Mouse (Mus musculus): ENCODE measurements around the gene Sh2d5. TPM values are rescaled to one million over a fixed set of nuclear protein-coding genes. Genes with fewer than 3 reads are reported as not detected.

The Sh2d5 gene
- total RNA-seq, 1 experiment from 2014 or later = 41.4 TPM

GRCm38 (mm10) chr4:138251819-138252218 lies 1.6 kb downstream of the Sh2d5 start:
- peak; percentile 54 to 55 for ATAC-seq (replicated peaks in 1 of 2; ENCODE audit: insufficient read depth in 1 of 2, low FRiP score in 2 of 2, low TSS enrichment in 1 of 2, low read depth in 1 of 2, poor library complexity in 2 of 2, severe bottlenecking in 2 of 2)

- no peak for ATAC-seq (replicated peaks in 1 of 2; ENCODE audit: insufficient read depth in 1 of 2, low FRiP score in 2 of 2, low TSS enrichment in 1 of 2, low read depth in 1 of 2, poor library complexity in 2 of 2, severe bottlenecking in 2 of 2)
Measured at GRCm38 (mm10) chr4:138252231-138252630, 2.0 kb downstream of the Sh2d5 start.

GRCm38 (mm10) chr4:138257116-138257687 lies 7.0 kb downstream of the Sh2d5 start:
- ATAC-seq (replicated peaks in 1 of 2; ENCODE audit: insufficient read depth in 1 of 2, low FRiP score in 2 of 2, low TSS enrichment in 1 of 2, low read depth in 1 of 2, poor library complexity in 2 of 2, severe bottlenecking in 2 of 2) = peak; percentile 74 to 76

GRCm38 (mm10) chr4:138258663-138259062 lies 8.5 kb downstream of the Sh2d5 start:
- ATAC-seq (replicated peaks in 1 of 2; ENCODE audit: insufficient read depth in 1 of 2, low FRiP score in 2 of 2, low TSS enrichment in 1 of 2, low read depth in 1 of 2, poor library complexity in 2 of 2, severe bottlenecking in 2 of 2) = no peak

GRCm38 (mm10) chr4:138259482-138259881 lies 9.3 kb downstream of the Sh2d5 start:
- ATAC-seq (replicated peaks in 1 of 2; ENCODE audit: insufficient read depth in 1 of 2, low FRiP score in 2 of 2, low TSS enrichment in 1 of 2, low read depth in 1 of 2, poor library complexity in 2 of 2, severe bottlenecking in 2 of 2) = peak; percentile 29 to 43

- peak; percentile 23 to 54 for ATAC-seq (replicated peaks in 1 of 2; ENCODE audit: insufficient read depth in 1 of 2, low FRiP score in 2 of 2, low TSS enrichment in 1 of 2, low read depth in 1 of 2, poor library complexity in 2 of 2, severe bottlenecking in 2 of 2)
Measured at GRCm38 (mm10) chr4:138261843-138262681, 11.9 kb downstream of the Sh2d5 start.

- no peak for ATAC-seq (replicated peaks in 1 of 2; ENCODE audit: insufficient read depth in 1 of 2, low FRiP score in 2 of 2, low TSS enrichment in 1 of 2, low read depth in 1 of 2, poor library complexity in 2 of 2, severe bottlenecking in 2 of 2)
Measured at GRCm38 (mm10) chr4:138267869-138268268, 17.7 kb downstream of the Sh2d5 start.

- no peak for ATAC-seq (replicated peaks in 1 of 2; ENCODE audit: insufficient read depth in 1 of 2, low FRiP score in 2 of 2, low TSS enrichment in 1 of 2, low read depth in 1 of 2, poor library complexity in 2 of 2, severe bottlenecking in 2 of 2)
Measured at GRCm38 (mm10) chr4:138272011-138272997, 22.1 kb downstream of the Sh2d5 start.

- no peak for ATAC-seq (replicated peaks in 1 of 2; ENCODE audit: insufficient read depth in 1 of 2, low FRiP score in 2 of 2, low TSS enrichment in 1 of 2, low read depth in 1 of 2, poor library complexity in 2 of 2, severe bottlenecking in 2 of 2)
Measured at GRCm38 (mm10) chr4:138278346-138278745, 28.1 kb downstream of the Sh2d5 start.

- peak; percentile 97 for ATAC-seq (replicated peaks in 1 of 2; ENCODE audit: insufficient read depth in 1 of 2, low FRiP score in 2 of 2, low TSS enrichment in 1 of 2, low read depth in 1 of 2, poor library complexity in 2 of 2, severe bottlenecking in 2 of 2)
Measured at GRCm38 (mm10) chr4:138282834-138283233, 32.6 kb downstream of the Sh2d5 start.

- ATAC-seq (replicated peaks in 1 of 2; ENCODE audit: insufficient read depth in 1 of 2, low FRiP score in 2 of 2, low TSS enrichment in 1 of 2, low read depth in 1 of 2, poor library complexity in 2 of 2, severe bottlenecking in 2 of 2) = no peak
Measured at GRCm38 (mm10) chr4:138286411-138286810, 36.2 kb downstream of the Sh2d5 start.

- ATAC-seq (replicated peaks in 1 of 2; ENCODE audit: insufficient read depth in 1 of 2, low FRiP score in 2 of 2, low TSS enrichment in 1 of 2, low read depth in 1 of 2, poor library complexity in 2 of 2, severe bottlenecking in 2 of 2) = no peak
Measured at GRCm38 (mm10) chr4:138288691-138289090, 38.5 kb downstream of the Sh2d5 start.

- no peak for ATAC-seq (replicated peaks in 1 of 2; ENCODE audit: insufficient read depth in 1 of 2, low FRiP score in 2 of 2, low TSS enrichment in 1 of 2, low read depth in 1 of 2, poor library complexity in 2 of 2, severe bottlenecking in 2 of 2)
Measured at GRCm38 (mm10) chr4:138292028-138292427, 41.8 kb downstream of the Sh2d5 start.

GRCm38 (mm10) chr4:138293261-138293948 lies 43.2 kb downstream of the Sh2d5 start:
- ATAC-seq (replicated peaks in 1 of 2; ENCODE audit: insufficient read depth in 1 of 2, low FRiP score in 2 of 2, low TSS enrichment in 1 of 2, low read depth in 1 of 2, poor library complexity in 2 of 2, severe bottlenecking in 2 of 2) = no peak

GRCm38 (mm10) chr4:138293949-138294550 lies 43.8 kb downstream of the Sh2d5 start:
- ATAC-seq (replicated peaks in 1 of 2; ENCODE audit: insufficient read depth in 1 of 2, low FRiP score in 2 of 2, low TSS enrichment in 1 of 2, low read depth in 1 of 2, poor library complexity in 2 of 2, severe bottlenecking in 2 of 2) = no peak

GRCm38 (mm10) chr4:138301271-138301780 lies 51.1 kb downstream of the Sh2d5 start:
- no peak for ATAC-seq (replicated peaks in 1 of 2; ENCODE audit: insufficient read depth in 1 of 2, low FRiP score in 2 of 2, low TSS enrichment in 1 of 2, low read depth in 1 of 2, poor library complexity in 2 of 2, severe bottlenecking in 2 of 2)

GRCm38 (mm10) chr4:138303011-138303410 lies 52.8 kb downstream of the Sh2d5 start:
- no peak for ATAC-seq (replicated peaks in 1 of 2; ENCODE audit: insufficient read depth in 1 of 2, low FRiP score in 2 of 2, low TSS enrichment in 1 of 2, low read depth in 1 of 2, poor library complexity in 2 of 2, severe bottlenecking in 2 of 2)

Measured in hematopoietic stem cell, adult 5-6 weeks (primary cell).